Mouse (Mus musculus): Measurements from ENCODE around the gene Anks3. TPM values are rescaled to one million over a fixed set of nuclear protein-coding genes. Genes with fewer than 3 reads are reported as not detected.

Gene Anks3
- total RNA-seq, 2 experiments from 2014 or later, result 12.8 to 16.7 TPM

GRCm38 (mm10) chr16:4993276-4993675, 29.3 kb upstream of the Anks3 start:
- no peak overlapping the region for H3K27ac ChIP-seq

GRCm38 (mm10) chr16:4984717-4985116, 20.7 kb upstream of the Anks3 start:
- peak; percentile 10 for DNase-seq
- TF ChIP-seq CTCF (IDR thresholded peaks at IDR 0.05), result no peak
- H3K27ac ChIP-seq, result no peak overlapping the region
- intact Hi-C loops (cut with DNase I), result no loop called here
- no peak overlapping the region for H3K4me3 ChIP-seq

More at GRCm38 (mm10) chr16:4993276-4993675, 29.3 kb upstream of the Anks3 start:
- H3K4me3 ChIP-seq, result no peak overlapping the region
- intact Hi-C loops (cut with DNase I), result no loop called here
- no peak for DNase-seq
- no peak for TF ChIP-seq CTCF (IDR thresholded peaks at IDR 0.05)

GRCm38 (mm10) chr16:4979755-4980380, 15.9 kb upstream of the Anks3 start:
- H3K4me3 ChIP-seq, result no peak overlapping the region
- H3K27ac ChIP-seq, result no peak overlapping the region
- intact Hi-C loops (cut with DNase I), result loop anchor here (1.0 to 5.0 kb wide), 2 partner anchors 165 to 217 kb away; no protein-coding TSS in a partner anchor
- peak; percentile 31 for DNase-seq
- peak; percentile 72 for TF ChIP-seq CTCF (IDR thresholded peaks at IDR 0.05)

GRCm38 (mm10) chr16:4978275-4979051, 14.5 kb upstream of the Anks3 start:
- intact Hi-C loops (cut with DNase I), result loop anchor here (5.0 kb wide), 1 partner anchor 219 kb away; no protein-coding TSS in a partner anchor
- Histone ChIP-seq H3K4me3 (no peak overlapping the region), H3K27ac (no peak overlapping the region)
- DNase-seq, result no peak
- TF ChIP-seq CTCF (IDR thresholded peaks at IDR 0.05), result no peak

- Histone ChIP-seq H3K4me3 (no peak overlapping the region), H3K27ac (no peak overlapping the region)
- no peak for TF ChIP-seq CTCF (IDR thresholded peaks at IDR 0.05)
- intact Hi-C loops (cut with DNase I), result loop anchor here (5.0 kb wide), 1 partner anchor 221 kb away; no protein-coding TSS in a partner anchor
- no peak for DNase-seq
Observed at GRCm38 (mm10) chr16:4976180-4976579, 12.2 kb upstream of the Anks3 start.

GRCm38 (mm10) chr16:4974521-4974920, 10.5 kb upstream of the Anks3 start:
- DNase-seq, result no peak
- Histone ChIP-seq H3K27ac (no peak overlapping the region), H3K4me3 (no peak overlapping the region)
- intact Hi-C loops (cut with DNase I), result no loop called here
- no peak for TF ChIP-seq CTCF (IDR thresholded peaks at IDR 0.05)

- DNase-seq, result no peak
- TF ChIP-seq CTCF (IDR thresholded peaks at IDR 0.05), result no peak
- intact Hi-C loops (cut with DNase I), result no loop called here
- Histone ChIP-seq H3K4me3 (no peak overlapping the region), H3K27ac (no peak overlapping the region)
Observed at GRCm38 (mm10) chr16:4971626-4972025, 7.6 kb upstream of the Anks3 start.

- no peak overlapping the region for H3K4me3 ChIP-seq
- no peak overlapping the region for H3K27ac ChIP-seq
- TF ChIP-seq CTCF (IDR thresholded peaks at IDR 0.05), result no peak
- DNase-seq, result no peak
- intact Hi-C loops (cut with DNase I), result loop anchor here (5.0 kb wide), 1 partner anchor 43 kb away; the partner anchor contains the start of gene Rogdi
Observed at GRCm38 (mm10) chr16:4969055-4969843, 5.2 kb upstream of the Anks3 start.

GRCm38 (mm10) chr16:4968426-4968825, 4.4 kb upstream of the Anks3 start:
- H3K27ac ChIP-seq, result no peak overlapping the region
- intact Hi-C loops (cut with DNase I), result loop anchor here (5.0 kb wide), 1 partner anchor 44 kb away; the partner anchor contains the start of gene Rogdi
- no peak for TF ChIP-seq CTCF (IDR thresholded peaks at IDR 0.05)
- no peak for DNase-seq
- no peak overlapping the region for H3K4me3 ChIP-seq

- intact Hi-C loops (cut with DNase I), result loop anchor here (5.0 kb wide), 1 partner anchor 47 kb away; the partner anchor contains the start of gene Rogdi
- DNase-seq, result no peak
- Histone ChIP-seq H3K4me3 (peak overlapping the region; percentile 99), H3K27ac (peak overlapping the region; percentile 94)
- no peak for TF ChIP-seq CTCF (IDR thresholded peaks at IDR 0.05)
Observed at GRCm38 (mm10) chr16:4965392-4966129, 1.6 kb upstream of the Anks3 start.

GRCm38 (mm10) chr16:4964731-4965391, 856 bp upstream of the Anks3 start:
- Histone ChIP-seq H3K4me3 (peak overlapping the region; percentile 99), H3K27ac (peak overlapping the region; percentile 94)
- no peak for DNase-seq
- intact Hi-C loops (cut with DNase I), result loop anchor here (5.0 kb wide), 1 partner anchor 47 kb away; the partner anchor contains the start of gene Rogdi
- no peak for TF ChIP-seq CTCF (IDR thresholded peaks at IDR 0.05)

All from gastrocnemius, adult 2 months (tissue).